Mouse (Mus musculus): Measurements from ENCODE around the gene Stk38.

Gene Stk38

GRCm38 (mm10) chr17:28924957-28925595 is 82.7 kb downstream of the Stk38 start:
- DNase-seq (ENCODE audit: low spot score), result no peak

GRCm38 (mm10) chr17:28922096-28922495 is 85.7 kb downstream of the Stk38 start:
- DNase-seq (ENCODE audit: low spot score), result no peak

- peak; percentile 37 for DNase-seq (ENCODE audit: low spot score)
These were observed 86.7 kb downstream of the Stk38 start for GRCm38 (mm10) chr17:28921086-28921485.

Data from ovary, postnatal 36 days (tissue).